Mouse (Mus musculus) heart, embryonic 10.5 days (tissue): ENCODE measurements at regions not wholly inside any gene's neighbourhood (a gene's known extent, or its start where the extent isn't known, plus 50 kb on each side); places are given as distances from the start of the nearest gene placed in this dataset.

ENCODE experiments used
- DNase-seq: peaks from one replicate; pipeline ENCODE4 v3.0.0-alpha.2; 2017; ENCODE audit warnings: low spot score
- H3K27ac ChIP-seq: fragments of 300-500 bp; sonication (generic); 2 replicates; pipeline ENCODE4 v1.5.1; 2016; ENCODE audit warnings: mild to moderate bottlenecking
- H3K27me3 ChIP-seq: fragments of 300-500 bp; sonication (generic); 2 replicates; pipeline ENCODE4 v1.6.1; 2016; ENCODE audit warnings: mild to moderate bottlenecking; ENCODE audit not compliant: poor library complexity, insufficient read depth, severe bottlenecking
- H3K36me3 ChIP-seq: fragments of 300-500 bp; sonication (generic); 2 replicates; pipeline ENCODE4 v1.6.1; 2016; ENCODE audit warnings: mild to moderate bottlenecking, moderate library complexity
- H3K4me1 ChIP-seq: fragments of 300-500 bp; sonication (generic); 2 replicates; pipeline ENCODE4 v1.6.1; 2016; ENCODE audit warnings: mild to moderate bottlenecking
- H3K4me3 ChIP-seq: fragments of 300-500 bp; sonication (generic); 2 replicates; pipeline ENCODE4 v1.5.1; 2016; ENCODE audit warnings: mild to moderate bottlenecking, moderate library complexity
- H3K9me3 ChIP-seq: fragments of 300-500 bp; sonication (generic); 2 replicates; pipeline ENCODE4 v1.6.1; 2016; ENCODE audit warnings: mild to moderate bottlenecking, moderate library complexity
- WGBS: fragments of 180-500 bp; shearing (Covaris S2); methylation state at CpG from one replicate; pipeline ENCODE4 v1.1.7; 2016; 5-methylcytosine and 5-hydroxymethylcytosine counted together

GRCm38 (mm10) chr2:79555395-79555794 is 79.8 kb upstream of the Itprid2 start:
- no peak overlapping the region for H3K27ac ChIP-seq
- 76% methylated on average over 2 of the region's 2 CpGs for WGBS
- H3K36me3 ChIP-seq, result no peaks in the 10 kb centered on the region
- no peak for DNase-seq
- H3K9me3 ChIP-seq, result no peaks in the 10 kb centered on the region
- H3K4me1 ChIP-seq, result no peaks in the 10 kb centered on the region
- no peaks in the 10 kb centered on the region for H3K27me3 ChIP-seq
- H3K4me3 ChIP-seq, result no peak overlapping the region

- whole genome bisulfite sequencing, result 82% methylated on average over 3 of the region's 3 CpGs
- Histone ChIP-seq H3K27ac (no peak overlapping the region), H3K27me3 (no peaks in the 10 kb centered on the region)
Measured at GRCm38 (mm10) chr2:79557361-79557760, 77.8 kb upstream of the Itprid2 start.

GRCm38 (mm10) chr2:79566280-79566933 is 68.7 kb upstream of the Itprid2 start:
- no peak for DNase-seq
- H3K4me3 ChIP-seq, result no peak overlapping the region
- no peaks in the 10 kb centered on the region for H3K27me3 ChIP-seq
- H3K9me3 ChIP-seq, result no peaks in the 10 kb centered on the region
- H3K27ac ChIP-seq, result peak overlapping the region; percentile 70; the same call in 1 of the 2 replicates
- no peaks in the 10 kb centered on the region for H3K36me3 ChIP-seq
- peaks cover 42% of the 10 kb centered on the region for H3K4me1 ChIP-seq
- WGBS, result 16% methylated on average over 3 of the region's 3 CpGs

More at GRCm38 (mm10) chr2:79557361-79557760, 77.8 kb upstream of the Itprid2 start:
- H3K4me1 ChIP-seq, result no peaks in the 10 kb centered on the region
- H3K9me3 ChIP-seq, result no peaks in the 10 kb centered on the region
- DNase-seq, result no peak
- no peaks in the 10 kb centered on the region for H3K36me3 ChIP-seq
- no peak overlapping the region for H3K4me3 ChIP-seq

- peak overlapping the region; percentile 79 for H3K27ac ChIP-seq
- peaks cover 42% of the 10 kb centered on the region for H3K4me1 ChIP-seq
- DNase-seq, result no peak
- no peak overlapping the region for H3K4me3 ChIP-seq
- WGBS, result 68% methylated on average over 3 of the region's 3 CpGs
- no peaks in the 10 kb centered on the region for H3K36me3 ChIP-seq
- H3K27me3 ChIP-seq, result no peaks in the 10 kb centered on the region
- no peaks in the 10 kb centered on the region for H3K9me3 ChIP-seq
Measured at GRCm38 (mm10) chr2:79567413-79567934, 67.7 kb upstream of the Itprid2 start.

GRCm38 (mm10) chr2:79569663-79570062 is 65.5 kb upstream of the Itprid2 start:
- no peaks in the 10 kb centered on the region for H3K27me3 ChIP-seq
- H3K27ac ChIP-seq, result peak overlapping the region; percentile 45
- 47% methylated on average over 1 of the region's 1 CpGs for WGBS
- H3K4me1 ChIP-seq, result peaks cover 42% of the 10 kb centered on the region
- DNase-seq, result no peak
- H3K9me3 ChIP-seq, result no peaks in the 10 kb centered on the region
- no peak overlapping the region for H3K4me3 ChIP-seq
- H3K36me3 ChIP-seq, result no peaks in the 10 kb centered on the region

GRCm38 (mm10) chr2:79571910-79572309 is 63.2 kb upstream of the Itprid2 start:
- no peaks in the 10 kb centered on the region for H3K27me3 ChIP-seq
- no peaks in the 10 kb centered on the region for H3K36me3 ChIP-seq
- no peak overlapping the region for H3K4me3 ChIP-seq
- 54% methylated on average over 5 of the region's 5 CpGs for WGBS
- DNase-seq, result no peak
- H3K9me3 ChIP-seq, result no peaks in the 10 kb centered on the region
- H3K27ac ChIP-seq, result 0 out of 2 replicates have a peak overlapping the region, but pooled peaks have one; percentile 47
- H3K4me1 ChIP-seq, result peaks cover 42% of the 10 kb centered on the region

- no peaks in the 10 kb centered on the region for H3K9me3 ChIP-seq
- H3K36me3 ChIP-seq, result no peaks in the 10 kb centered on the region
- no peak for DNase-seq
- 54% methylated on average over 6 of the region's 6 CpGs for WGBS
- peaks cover 22% of the 10 kb centered on the region for H3K4me1 ChIP-seq
- no peaks in the 10 kb centered on the region for H3K27me3 ChIP-seq
- no peak overlapping the region for H3K4me3 ChIP-seq
- no peak overlapping the region for H3K27ac ChIP-seq
Measured at GRCm38 (mm10) chr2:79575074-79575473, 60.1 kb upstream of the Itprid2 start.

- WGBS, result 81% methylated on average over 7 of the region's 7 CpGs
- DNase-seq, result no peak
- no peaks in the 10 kb centered on the region for H3K9me3 ChIP-seq
- no peak overlapping the region for H3K27ac ChIP-seq
- H3K27me3 ChIP-seq, result no peaks in the 10 kb centered on the region
- H3K4me3 ChIP-seq, result no peak overlapping the region
- no peaks in the 10 kb centered on the region for H3K36me3 ChIP-seq
- no peaks in the 10 kb centered on the region for H3K4me1 ChIP-seq
Measured at GRCm38 (mm10) chr2:79585022-79585774, 50.0 kb upstream of the Itprid2 start.
